Mouse (Mus musculus) kidney, postnatal 4 days (tissue): ENCODE data around the gene Sh3glb1.

ENCODE experiments used
- DNase-seq, 2 experiments: peaks; one replicate each; pipeline ENCODE4 v3.0.0; 2021; ENCODE audit warnings: mixed read lengths in 2 of 2

Gene Sh3glb1

DNA sequence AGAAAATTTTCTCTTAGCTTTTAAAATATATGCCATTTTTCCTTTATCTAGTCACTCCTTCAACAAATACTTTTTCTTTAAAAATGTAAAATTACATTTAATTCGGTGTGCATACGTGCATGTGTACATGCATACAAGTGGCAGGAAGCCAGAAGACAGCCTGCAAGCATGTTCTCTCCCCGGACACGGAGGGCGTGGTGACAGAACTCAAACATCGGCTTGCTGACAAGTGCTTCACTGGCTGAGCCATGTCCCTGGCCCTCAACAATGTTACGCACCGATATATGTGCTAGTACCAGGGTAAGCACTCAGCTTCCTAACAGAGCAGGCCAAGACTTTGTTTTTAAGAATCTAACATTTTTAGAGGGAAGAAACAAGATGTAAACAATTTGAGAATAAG is 5.5 kb downstream of the Sh3glb1 start:
- DNase-seq: no peak

DNA sequence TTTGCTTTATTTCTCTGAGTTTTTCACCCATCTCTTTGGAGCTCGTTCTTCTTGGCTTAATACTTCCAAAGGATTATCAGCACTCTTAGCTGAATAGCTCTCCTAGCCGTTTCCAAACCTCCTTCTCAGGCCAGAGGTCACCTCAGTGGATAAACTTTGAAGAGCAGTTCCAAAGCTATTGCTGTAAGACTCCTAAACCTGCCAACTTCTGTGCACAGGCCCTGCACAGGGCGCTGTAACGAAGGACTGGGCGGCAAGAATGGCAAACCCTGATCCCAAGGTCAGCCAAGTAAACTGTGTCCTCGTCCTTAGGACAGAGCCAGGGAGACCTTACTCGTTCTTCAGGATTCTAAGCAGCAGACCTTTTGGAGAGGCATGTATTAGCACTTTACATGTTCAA is 6.0 kb downstream of the Sh3glb1 start:
- no peak for DNase-seq

DNA sequence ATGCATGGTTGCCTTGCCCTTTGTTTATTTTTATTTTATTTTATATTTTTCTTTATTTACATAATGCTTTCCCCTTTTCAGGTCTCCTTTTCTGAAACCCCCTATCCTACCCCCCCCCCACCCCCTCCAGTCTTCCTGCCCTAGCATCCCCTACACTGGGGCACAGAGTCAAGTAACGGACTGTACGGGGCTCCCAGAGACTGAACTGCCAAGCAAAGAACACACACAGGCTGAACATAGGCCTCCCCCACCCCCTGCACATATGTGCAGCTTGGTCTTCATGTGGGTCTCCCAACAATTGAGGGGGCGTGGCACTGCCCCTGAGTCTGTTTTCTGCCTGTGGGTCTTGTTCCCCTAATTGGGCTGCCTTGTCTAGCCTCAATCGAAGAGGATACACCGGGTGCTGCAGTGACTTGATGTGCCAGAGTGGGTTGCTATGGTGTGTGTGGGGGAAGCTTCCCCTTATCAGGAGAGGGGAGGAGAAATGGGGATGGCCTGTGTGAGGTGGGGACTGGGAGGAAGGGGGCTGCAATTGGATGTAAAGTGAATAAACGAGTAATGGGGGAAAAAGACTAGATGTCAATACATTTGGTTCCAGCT is 8.4 kb downstream of the Sh3glb1 start:
- no peak for DNase-seq

DNA sequence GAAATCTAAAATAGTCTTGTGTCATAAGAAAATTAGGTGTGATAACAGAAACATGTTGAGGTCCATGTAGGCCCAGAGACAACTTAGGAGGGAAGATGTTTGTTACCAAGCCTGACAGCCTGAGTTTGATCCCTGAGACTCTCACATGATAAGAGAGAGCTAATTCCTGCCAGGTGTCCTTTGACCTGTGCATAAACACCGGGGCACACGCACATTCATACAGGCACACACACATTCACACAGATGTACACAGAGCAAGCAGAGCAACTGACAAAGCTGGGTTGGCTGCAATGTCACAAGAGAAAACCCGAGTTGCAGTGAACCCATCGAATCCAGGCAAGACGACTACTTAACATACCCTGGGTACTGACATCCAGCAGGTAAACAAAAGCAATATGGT is 11.5 kb downstream of the Sh3glb1 start:
- DNase-seq: no peak

DNA sequence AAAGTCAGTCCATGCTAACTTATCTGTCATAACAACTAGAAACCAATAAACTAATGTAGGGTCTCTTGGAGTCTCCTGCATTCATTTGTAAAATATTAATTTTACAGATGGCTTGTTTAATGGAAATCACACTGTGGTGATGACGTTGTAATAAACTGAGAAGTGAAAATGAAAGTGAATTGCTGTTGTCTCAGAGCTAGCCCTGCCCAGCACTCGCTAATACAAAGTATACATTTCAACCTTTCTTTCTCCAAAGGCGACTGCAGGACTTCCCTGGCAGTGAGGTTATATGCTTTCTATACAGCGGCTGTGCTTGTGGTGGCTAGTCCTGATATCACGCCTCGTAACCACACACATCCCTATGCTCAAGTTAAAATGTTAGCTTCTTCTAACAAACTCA is 16.2 kb downstream of the Sh3glb1 start:
- DNase-seq: no peak

DNA sequence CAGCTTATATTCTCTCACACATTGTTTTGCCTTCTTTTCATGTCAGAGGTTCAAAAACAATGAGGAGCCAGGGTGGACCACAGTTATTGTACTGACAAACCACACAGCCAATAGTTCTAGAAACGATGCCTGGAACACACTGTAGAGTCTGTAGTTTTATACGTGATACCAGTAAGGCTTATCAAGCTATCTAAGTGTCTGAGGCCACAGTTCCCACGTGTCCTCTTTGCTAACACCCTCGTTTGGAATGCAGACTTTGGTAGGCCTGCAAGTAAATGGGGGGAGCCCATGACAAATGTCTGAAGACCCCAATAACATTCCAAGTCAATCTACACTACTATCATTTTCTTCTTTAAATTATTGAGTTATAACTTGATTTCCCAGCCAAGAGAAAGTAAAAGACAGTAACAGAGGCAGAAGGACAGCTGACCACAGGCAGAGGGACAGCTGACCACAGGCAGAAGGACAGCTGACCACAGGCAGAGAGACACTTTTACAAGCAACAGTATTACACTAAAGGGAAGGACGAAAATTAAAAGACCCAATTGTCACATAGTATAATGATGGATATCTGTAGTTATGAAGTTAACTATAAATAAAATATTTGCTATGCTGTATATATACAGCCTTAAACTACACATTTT is 21.2 kb downstream of the Sh3glb1 start:
- DNase-seq: no peak

DNA sequence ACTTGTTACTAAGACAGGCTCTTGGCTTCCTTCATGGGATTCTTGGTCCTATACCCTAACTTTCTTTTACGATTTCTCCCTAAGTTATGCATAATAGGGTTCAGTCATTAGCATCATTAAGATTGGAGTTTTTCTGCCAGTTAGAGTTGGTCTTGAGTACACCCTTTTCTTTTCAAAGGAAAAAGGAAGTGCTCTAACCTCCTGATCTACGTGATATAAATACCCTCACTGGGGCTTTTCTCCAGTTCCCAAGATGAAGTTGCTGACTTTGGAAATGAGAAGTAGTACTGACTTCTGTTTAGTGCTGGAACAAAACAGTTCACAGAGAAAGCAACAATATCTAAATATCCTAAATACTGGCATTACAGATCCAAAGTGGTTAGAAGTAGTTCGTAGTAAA is 22.2 kb downstream of the Sh3glb1 start:
- no peak for DNase-seq

DNA sequence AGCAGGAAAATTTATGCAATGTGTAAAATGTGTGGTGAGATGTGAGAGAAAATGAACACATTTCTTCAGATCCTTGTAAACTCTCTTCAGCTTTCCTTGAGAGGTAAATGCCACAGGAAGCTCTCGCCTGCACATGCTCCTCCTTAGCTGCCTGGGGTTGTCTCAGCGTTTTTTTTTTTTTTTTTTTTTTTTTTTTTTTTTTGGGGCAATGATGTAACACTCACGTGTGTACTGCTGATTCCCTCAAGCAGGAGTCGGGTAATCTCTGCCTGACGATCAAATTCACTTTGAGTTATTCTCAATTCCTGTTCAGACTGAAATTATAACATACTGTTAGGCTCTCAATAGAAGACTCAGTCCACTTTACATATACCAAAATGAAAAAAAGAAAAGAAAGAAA is 23.0 kb downstream of the Sh3glb1 start:
- DNase-seq: no peak

DNA sequence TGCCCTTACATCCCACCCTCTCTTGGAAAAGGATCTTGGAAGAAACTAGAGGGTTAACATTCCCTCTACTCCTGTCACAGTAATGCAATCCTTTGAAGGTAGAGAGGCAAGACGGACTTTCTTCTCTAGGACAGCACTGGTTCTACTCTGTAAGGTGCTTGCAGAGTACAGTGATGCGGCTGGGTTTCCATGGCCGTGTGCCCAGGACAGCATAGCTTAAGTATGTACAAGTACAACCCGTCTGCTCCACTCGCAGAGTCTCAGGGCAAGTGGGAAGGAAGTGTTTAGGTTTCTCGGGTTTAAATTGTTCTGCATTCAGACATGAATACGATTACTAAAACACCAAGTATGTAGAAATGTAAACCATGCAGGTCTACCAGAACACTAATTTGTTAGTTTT is 25.2 kb downstream of the Sh3glb1 start:
- DNase-seq: no peak

DNA sequence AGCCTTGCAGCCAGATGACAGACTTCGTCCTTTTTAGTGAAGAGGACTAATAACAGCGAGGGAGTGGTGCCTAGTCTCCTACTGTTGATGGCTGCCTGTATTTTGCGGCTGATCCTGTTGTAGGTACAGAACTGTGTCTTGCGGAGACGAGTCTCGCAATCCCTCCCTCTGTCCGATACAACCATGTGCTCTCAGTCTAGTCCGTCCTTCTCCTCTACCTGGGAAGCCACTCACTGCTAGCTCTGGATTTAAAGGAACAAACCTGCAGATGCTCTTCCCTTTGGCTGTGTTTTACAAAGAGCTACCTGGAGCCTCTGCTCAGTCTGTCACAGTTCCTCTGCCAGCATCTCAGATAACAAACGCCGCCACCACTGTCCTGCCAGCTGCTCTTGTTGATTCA is 26.1 kb downstream of the Sh3glb1 start:
- DNase-seq: no peak

DNA sequence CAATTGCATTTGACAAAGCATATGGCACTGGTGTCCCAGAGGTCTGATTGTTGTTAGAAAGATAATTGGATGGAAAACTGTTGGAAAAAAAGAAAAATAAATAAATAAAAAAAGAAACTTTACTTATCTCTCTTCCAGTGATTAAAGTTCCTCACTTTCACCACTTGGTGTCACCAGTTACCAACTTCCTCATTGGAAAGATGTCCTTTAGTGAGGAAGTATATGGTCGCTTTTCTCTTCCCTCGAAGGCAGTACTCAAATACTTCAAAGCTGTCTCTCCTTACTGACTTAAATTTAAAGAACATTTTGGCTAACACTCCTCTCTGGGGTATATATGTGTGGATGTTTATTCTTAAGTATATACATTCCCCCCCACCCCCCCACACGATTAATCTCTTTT is 28.1 kb downstream of the Sh3glb1 start:
- no peak for DNase-seq

DNA sequence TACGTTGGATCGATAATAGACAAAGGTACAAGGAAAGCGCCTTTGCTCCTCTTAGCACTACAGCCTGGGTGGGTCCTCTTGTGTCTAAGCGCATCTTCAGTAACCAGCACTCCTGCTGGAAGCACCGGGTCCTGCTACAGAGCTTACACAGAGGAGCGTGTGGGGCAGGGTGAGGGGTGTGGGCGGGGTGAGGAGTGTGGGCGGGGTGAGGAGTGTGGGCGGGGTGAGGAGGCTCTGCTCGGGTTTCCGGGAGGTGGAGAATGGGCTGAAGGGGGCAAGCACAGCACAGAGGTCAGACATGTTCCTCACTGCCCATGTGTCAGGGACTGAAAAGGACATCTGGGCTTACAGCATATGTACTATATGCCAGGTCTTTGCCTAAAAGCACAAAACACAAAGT is 30.9 kb downstream of the Sh3glb1 start:
- peak; percentile 65 to 75 for DNase-seq

DNA sequence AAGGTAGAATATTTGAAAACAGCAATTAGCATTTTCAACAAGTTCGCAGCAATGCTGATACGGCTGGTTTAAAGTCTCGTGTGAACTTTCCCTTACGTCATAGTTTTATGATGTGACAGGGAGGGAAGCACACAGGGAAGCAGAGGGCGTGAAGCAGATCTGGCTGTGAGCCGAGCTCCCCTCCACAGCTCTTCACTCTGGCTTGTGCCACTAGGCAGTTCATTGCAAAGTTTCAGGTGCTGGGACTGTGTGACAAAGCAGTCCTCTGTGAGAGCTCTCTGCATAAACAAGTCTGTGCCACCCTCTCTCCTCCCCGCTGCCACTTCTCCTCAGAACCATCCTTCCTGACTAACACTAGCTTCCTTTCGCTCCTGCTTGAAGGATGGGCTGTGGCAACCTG is 31.9 kb downstream of the Sh3glb1 start:
- DNase-seq: peak in 1 of 2 experiments; percentile 33

DNA sequence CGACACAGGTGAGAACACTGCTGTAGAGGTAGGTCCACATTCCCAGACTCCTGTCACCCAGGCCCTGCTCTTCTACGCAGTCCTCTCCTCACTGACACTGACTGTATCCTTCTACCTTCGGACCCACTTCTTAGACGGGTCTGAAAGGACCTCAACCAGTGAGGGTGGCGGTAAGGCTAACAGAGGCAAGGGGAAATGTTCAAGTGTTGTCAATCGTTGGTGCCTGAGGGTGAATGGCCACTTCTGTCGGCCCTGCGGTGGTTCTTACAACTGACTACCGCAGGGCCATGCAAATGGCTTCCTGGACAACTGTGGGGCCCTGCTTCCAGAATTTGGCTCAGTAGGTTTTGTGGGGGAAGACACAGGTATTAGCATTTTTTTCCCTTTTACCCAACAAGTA is 32.5 kb downstream of the Sh3glb1 start:
- DNase-seq: no peak

DNA sequence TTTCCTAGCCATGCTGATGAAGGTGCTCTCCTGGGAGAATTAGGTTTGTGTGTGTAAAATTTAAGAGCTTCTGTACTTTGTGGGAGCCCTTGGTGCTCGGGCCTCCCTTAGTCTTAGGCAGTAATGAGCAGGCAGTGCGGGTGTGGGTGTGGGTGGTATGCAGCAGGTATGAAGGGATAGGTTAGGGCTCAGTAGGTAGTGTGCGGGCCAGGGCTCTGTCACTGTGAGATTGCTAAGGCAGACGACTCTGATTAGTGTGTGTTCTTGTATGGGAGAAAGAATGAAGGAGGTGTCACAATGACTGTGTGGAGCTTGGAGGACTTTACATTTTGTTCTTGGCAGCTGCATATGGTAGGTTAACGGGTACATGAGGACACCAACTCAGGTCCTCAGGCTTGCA is 34.0 kb downstream of the Sh3glb1 start:
- DNase-seq: no peak

DNA sequence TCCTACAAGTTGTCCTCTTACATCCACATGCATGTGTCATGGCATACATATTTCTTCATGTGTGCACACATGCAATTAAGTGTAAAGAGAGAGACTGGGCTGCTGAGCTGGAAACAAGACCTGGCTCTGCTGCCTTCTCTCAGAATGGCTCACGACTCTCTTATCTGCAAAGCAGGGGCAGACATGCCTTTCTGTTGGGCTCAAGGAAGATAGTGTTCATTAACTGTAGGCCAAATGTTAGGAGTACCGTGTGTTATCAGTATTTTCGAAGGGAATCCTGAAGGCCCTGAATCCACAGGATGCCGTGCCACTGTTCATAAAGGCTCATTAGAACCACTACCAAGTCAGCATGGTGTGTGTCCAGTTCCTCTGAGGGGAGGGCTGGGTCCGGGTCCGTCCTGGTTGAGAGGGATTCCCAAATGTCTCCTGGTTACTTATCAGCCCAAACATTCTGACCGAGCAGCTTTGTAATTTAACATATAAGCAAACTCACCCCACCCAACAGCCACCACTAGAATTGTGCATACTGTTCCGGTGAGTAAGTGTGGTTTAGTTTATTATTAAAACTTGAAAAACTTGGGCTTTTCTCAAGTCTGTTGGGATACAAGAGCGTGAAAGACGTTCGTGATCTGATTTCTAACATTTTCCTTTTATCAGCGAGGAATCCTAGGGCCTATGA is 36.9 kb downstream of the Sh3glb1 start:
- no peak for DNase-seq

DNA sequence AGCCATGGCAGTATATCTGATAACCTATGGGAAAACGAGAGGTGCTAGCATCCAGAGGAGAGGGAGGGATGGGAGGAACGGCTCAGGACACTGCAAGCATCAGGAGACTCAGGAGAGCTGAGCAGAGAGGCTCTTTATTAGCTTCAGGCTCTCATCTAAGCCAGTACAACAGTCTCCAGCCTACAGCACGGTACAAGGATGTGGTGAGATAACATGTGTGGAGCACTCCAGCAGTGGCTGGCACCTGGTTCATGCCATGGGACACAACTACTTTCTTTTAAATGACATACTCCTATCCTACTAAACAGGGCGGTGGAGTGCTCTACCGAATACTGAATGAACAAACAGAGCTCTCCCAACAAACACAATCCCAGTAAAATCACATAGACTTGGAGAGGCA is 38.6 kb downstream of the Sh3glb1 start:
- no peak for DNase-seq

DNA sequence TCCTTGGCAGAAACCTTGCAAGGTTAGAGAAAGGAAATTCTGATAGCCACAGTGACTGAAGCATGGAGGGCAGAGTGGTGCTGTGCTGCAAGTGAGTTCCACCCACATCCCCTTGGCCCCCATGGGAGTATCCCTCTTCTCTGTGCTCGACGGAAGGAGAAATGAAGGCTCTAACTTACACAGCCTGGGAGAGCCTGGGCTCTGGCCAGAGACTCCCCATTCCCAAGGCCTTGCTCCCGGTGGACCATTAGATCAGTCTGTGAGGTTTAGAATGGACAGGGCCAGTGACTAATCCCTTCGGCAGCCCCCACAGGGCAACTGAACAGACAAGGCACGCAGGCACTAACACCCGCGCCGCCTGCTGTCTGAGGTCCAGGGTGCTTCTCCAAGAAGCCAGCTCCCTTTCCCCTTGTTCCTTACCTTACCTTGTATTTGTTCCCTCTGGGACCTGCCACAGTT is 40.4 kb downstream of the Sh3glb1 start:
- DNase-seq: peak in 1 of 2 experiments; percentile 19

DNA sequence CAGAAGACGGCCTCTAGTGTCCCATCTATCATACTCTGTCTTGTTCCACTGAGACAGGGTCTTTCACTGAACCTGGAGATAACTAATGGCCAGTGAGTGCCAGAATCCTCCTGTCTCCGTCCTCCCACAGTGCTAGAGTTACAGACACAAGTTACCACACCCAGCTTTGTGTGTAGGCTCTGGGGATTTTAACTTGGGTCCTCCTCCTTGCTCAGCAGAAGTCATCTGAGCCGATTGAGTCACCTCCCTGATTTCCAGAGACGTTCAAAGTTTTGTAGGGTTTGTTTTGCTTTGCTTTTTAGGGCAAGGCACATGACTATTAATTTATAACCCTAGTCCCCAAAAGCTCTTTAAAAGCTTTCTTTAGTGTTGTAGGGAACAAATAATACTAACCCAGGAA is 41.0 kb downstream of the Sh3glb1 start:
- no peak for DNase-seq

DNA sequence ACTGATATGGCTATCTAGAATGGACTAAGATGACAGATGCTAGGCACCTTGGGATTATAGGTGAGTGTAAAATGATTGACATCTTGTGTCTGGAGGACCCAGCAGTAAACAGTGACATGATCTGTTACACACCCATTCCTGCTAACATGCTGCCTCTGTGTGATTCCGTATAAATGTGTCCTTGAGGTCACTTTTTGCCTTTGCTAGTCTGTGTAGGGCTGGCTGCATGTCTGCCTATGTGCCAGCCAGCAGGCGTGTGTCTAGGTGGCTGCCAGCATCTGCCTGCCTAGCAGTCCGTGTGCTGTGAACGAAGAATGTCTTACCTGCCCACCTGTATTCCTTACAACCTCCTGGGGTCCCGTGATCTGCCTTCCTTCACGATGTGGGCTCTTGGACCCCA is 42.4 kb downstream of the Sh3glb1 start:
- DNase-seq: no peak

DNA sequence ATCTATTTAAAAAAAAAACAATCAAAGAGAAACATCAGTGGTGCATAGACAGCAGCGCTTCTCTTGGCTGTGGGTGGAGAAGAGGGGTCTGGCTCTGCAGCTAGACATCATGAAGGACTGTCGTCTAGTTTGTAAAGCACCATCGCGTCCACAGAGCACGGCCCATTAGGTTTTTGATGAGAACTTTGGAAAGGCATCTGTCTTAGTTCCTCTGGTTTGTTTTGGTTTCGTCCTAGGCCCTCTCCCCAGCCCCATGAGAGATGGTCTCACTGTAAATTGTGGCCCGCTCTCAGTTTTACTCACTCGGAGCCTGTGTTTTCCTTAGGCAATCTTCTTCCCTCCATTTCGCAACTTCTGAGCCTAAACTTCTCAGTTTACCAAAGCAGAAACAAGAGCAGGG is 43.9 kb downstream of the Sh3glb1 start:
- no peak for DNase-seq

DNA sequence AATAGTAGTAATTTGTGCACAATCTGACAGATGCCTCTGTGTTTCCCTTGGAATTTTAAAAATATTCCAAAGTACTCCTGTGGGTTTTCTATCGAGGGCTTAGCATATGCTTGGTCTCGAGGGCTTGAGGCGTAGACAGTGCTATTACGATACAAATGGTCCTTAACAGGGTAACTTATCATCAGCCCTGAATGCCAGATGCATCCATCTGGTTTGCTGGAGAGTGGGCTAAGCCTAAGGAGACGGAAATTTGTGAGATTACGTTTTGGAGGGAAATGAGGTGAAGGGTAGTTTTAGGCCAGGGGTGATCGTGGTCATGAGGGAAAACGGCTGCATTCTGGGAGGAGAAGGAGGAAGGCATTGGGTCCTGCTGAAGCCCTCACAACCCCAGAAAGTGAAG is 48.1 kb downstream of the Sh3glb1 start:
- DNase-seq: no peak

DNA sequence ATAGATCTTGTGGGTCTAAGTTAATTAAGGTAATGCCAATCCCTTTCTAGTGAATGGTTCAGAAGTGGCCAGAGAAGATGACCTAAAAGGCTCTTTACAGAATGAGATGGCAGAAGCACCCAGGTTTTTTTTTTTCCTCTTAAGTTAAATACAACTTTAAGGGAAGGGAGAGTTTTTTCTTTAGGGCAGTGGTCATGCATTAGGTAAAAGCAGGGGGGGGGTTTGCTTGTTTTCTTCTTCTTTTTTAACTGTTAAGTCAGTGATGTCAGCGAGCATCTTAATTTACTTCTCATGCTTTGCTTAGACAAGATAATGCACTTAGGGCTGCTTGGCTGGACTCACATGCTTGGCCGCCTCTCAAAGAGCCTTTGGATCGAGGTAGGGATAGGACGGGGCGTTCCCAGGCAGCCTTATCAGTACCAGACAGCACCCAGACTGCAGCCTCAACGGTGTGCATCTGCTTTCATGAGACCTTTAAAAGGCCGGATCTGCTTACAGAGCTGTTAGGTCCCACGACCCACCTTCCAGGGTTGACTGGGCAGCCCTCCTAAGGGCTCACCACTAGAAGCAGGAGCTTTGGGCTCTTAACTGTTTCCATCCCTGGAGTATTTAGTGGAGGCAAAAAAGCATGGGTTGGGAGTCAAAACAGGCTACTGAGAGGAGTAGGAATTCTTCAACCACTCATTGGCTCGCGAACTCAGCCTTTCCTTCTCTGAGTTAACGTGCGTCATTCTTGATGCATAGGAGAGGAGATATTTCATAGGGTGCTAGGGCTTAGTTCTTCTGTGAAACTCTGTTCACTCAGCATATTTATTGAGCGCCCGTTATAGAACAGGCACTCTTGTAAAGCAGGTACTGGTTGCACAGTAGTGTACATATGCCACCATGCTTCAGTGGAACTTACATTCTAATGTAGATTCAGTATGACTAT is 49.9 kb downstream of the Sh3glb1 start:
- DNase-seq: no peak
